8 mouse cellular contexts compared by ENCODE assay signal in the genomic region with DNA sequence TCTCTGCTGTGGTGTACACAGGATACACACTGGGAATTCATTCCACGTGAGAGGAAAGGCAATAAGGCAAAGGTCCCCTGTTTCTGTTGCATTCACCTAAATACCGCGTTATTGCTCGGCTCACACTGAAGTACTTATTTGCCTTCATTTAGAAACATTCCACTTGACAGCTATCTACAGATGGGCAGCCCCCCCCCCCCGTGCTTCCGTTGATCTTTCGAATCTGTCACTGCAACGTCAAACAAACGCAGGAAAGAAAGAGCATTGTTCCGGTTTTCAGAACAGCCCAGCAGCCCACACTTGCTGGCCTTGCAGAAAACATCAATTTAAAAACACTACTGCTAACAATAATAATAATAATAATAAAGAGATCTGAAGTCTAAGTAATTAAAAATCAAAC. TPM values are rescaled to one million over a fixed set of nuclear protein-coding genes. Genes with fewer than 3 reads are reported as not detected.
DNase-seq lines count a peak whose midpoint lies in the region; ATAC-seq and TF ChIP-seq lines count a peak whose summit lies in the region.

No protein-coding gene starts in this region.

- TF ChIP-seq CTCF in kidney, adult 2 months (conservative IDR thresholded peaks at IDR 0.05; ENCODE audit: insufficient read depth, insufficient read length, low read depth, low read length): no peak
- no peak for TF ChIP-seq CTCF in hindbrain, postnatal 0 days (IDR thresholded peaks at IDR 0.05; ENCODE audit: low read depth)

- no peaks in the 10 kb centered on the region for H3K9me3 ChIP-seq in hindbrain, postnatal 0 days (ENCODE audit: low read length)
- no peaks in the 10 kb centered on the region for H3K9me3 ChIP-seq in midbrain, embryonic 11.5 days (ENCODE audit: control insufficient read depth, low read length)

- H3K4me1 ChIP-seq in kidney, adult 2 months (ENCODE audit: control insufficient read depth, insufficient read depth, low read length): no peaks in the 10 kb centered on the region
- H3K4me1 ChIP-seq in brown adipose tissue, adult 24 weeks (ENCODE audit: control insufficient read depth, insufficient read depth, insufficient read length, low read length): peaks cover 7% of the 10 kb centered on the region
- 0 out of 2 replicates have a peak, but pooled peaks cover 5% of the 10 kb centered on the region for H3K4me1 ChIP-seq in hindbrain, postnatal 0 days (ENCODE audit: insufficient read depth, low read length)
- H3K4me1 ChIP-seq in midbrain, embryonic 11.5 days (ENCODE audit: control insufficient read depth, insufficient read depth, low read length): no peaks in the 10 kb centered on the region; the same call in 1 of the 2 replicates

- ATAC-seq in hindbrain, postnatal 0 days: no peak
- ATAC-seq in midbrain, embryonic 11.5 days (ENCODE audit: low FRiP score): no peak

- WGBS in kidney, adult 2 months: 35% methylated on average over 10 of the region's 10 CpGs
- 12% methylated on average over 10 of the region's 10 CpGs for WGBS in hindbrain, postnatal 0 days
- 47% methylated on average over 10 of the region's 10 CpGs for WGBS in midbrain, embryonic 11.5 days

- no peaks in the 10 kb centered on the region for H3K27me3 ChIP-seq in kidney, adult 2 months (replicated peaks; ENCODE audit: control insufficient read depth, insufficient read depth, low read length)
- H3K27me3 ChIP-seq in hindbrain, postnatal 0 days (ENCODE audit: insufficient read depth, low read length): no peaks in the 10 kb centered on the region
- peaks cover 12% of the 10 kb centered on the region for H3K27me3 ChIP-seq in midbrain, embryonic 11.5 days (ENCODE audit: control insufficient read depth, insufficient read depth, low read length)

- H3K4me2 ChIP-seq in hindbrain, postnatal 0 days (ENCODE audit: low read depth, low read length): peak overlapping the region; percentile 63
- H3K4me2 ChIP-seq in midbrain, embryonic 11.5 days: peak overlapping the region; percentile 6; the same call in 1 of the 2 replicates

- intact Hi-C loops in left cerebral cortex, postnatal 4 days (cut with DNase I): loop anchor here (2.0 to 5.0 kb wide), 4 partner anchors 173 to 797 kb away; no protein-coding TSS in a partner anchor

- H3K36me3 ChIP-seq in kidney, adult 2 months (ENCODE audit: control insufficient read depth, insufficient read depth, low read length): no peaks in the 10 kb centered on the region
- H3K36me3 ChIP-seq in hindbrain, postnatal 0 days (ENCODE audit: insufficient read depth, low read length): no peaks in the 10 kb centered on the region
- H3K36me3 ChIP-seq in midbrain, embryonic 11.5 days (ENCODE audit: control insufficient read depth, insufficient read depth, low read length): no peaks in the 10 kb centered on the region

- no peak for DNase-seq in kidney, adult 2 months
- DNase-seq in kidney, adult 9 months: no peak
- peak; percentile 20 for DNase-seq in hindbrain, postnatal 0 days (ENCODE audit: low spot score)
- DNase-seq in midbrain, embryonic 11.5 days (ENCODE audit: low spot score, missing footprints): peak; percentile 86
- DNase-seq in left cerebral cortex, postnatal 4 days: no peak
- DNase-seq in adrenal gland, adult (ENCODE audit: inconsistent age in 2 of 2, low spot score in 1 of 2): no peak
- DNase-seq in layer of hippocampus, postnatal 14 days (ENCODE audit: low spot score in 2 of 2): no peak

- H3K4me3 ChIP-seq in kidney, adult 2 months (ENCODE audit: insufficient read depth, low read depth, low read length): peak overlapping the region; percentile 37
- peak overlapping the region; percentile 65 for H3K4me3 ChIP-seq in brown adipose tissue, adult 24 weeks (ENCODE audit: insufficient read depth, low read depth, low read length)
- H3K4me3 ChIP-seq in hindbrain, postnatal 0 days (ENCODE audit: low read length): peak overlapping the region; percentile 82
- H3K4me3 ChIP-seq in midbrain, embryonic 11.5 days (ENCODE audit: low read depth, low read length): no peak overlapping the region

- TF ChIP-seq POLR2A in kidney, adult 2 months (IDR thresholded peaks at IDR 0.05; ENCODE audit: low read depth, low read length): no peak

- H3K27ac ChIP-seq in kidney, adult 2 months (ENCODE audit: insufficient read depth, low read depth, low read length): no peak overlapping the region; the same call in 1 of the 2 replicates
- H3K27ac ChIP-seq in brown adipose tissue, adult 24 weeks (replicated peaks; ENCODE audit: low read depth, low read length): peak overlapping the region; percentile 76
- H3K27ac ChIP-seq in hindbrain, postnatal 0 days: no peak overlapping the region
- H3K27ac ChIP-seq in midbrain, embryonic 11.5 days (ENCODE audit: low read depth, low read length): no peak overlapping the region

- 0 out of 2 replicates have a peak overlapping the region, but pooled peaks have one; percentile 25 for H3K9ac ChIP-seq in hindbrain, postnatal 0 days (replicated peaks; ENCODE audit: low read length)
- no peak overlapping the region for H3K9ac ChIP-seq in midbrain, embryonic 11.5 days (ENCODE audit: low read length)

RNA-seq across cellular contexts. Expression of gene Kctd12, which starts 2.6 kb away (rescaled TPM):
- 16.7 and 17.8 TPM in 2 replicates for polyA plus RNA-seq in kidney, adult 2 months (2012; rRNA removed)
- polyA plus RNA-seq in brown adipose tissue, adult 24 weeks (2012; ENCODE audit: insufficient read depth, insufficient read length, missing spikeins): 22.4 and 27.7 TPM in 2 replicates
- total RNA-seq in hindbrain, postnatal 0 days (2014; rRNA removed): 93.9 and 98.8 TPM in 2 replicates
- polyA plus RNA-seq in hindbrain, postnatal 0 days (2015; fragmentation: Nextera tagmentation; extraction: Ambion mirVana): 11.1 and 12.6 TPM in 2 replicates
- 9.3 and 13.7 TPM in 2 replicates for polyA plus RNA-seq in midbrain, embryonic 11.5 days (2014; fragmentation: Nextera tagmentation; extraction: Ambion mirVana)
- total RNA-seq in left cerebral cortex, postnatal 4 days (2021): 10 to 100 TPM; 82.4 to 86.7 TPM
- total RNA-seq in layer of hippocampus, postnatal 14 days (2021): 100 to 1,000 TPM; 101 to 112 TPM

Comparison
In these comparisons a context has a peak if more than half of its experiments do, and no peak if none do; other contexts are left out.
1. DNase-seq: peak in hindbrain, postnatal 0 days (single experiment) and midbrain, embryonic 11.5 days (single experiment); none in kidney, adult 2 months (single experiment), kidney, adult 9 months (single experiment), left cerebral cortex, postnatal 4 days (single experiment), adrenal gland, adult (0 of 2) and layer of hippocampus, postnatal 14 days (0 of 2).